Mouse (Mus musculus) heart, postnatal 0 days (tissue): ENCODE data around the gene Igdcc4.

Experiments
- CTCF ChIP-seq: IDR thresholded peaks from 2 replicates; pipeline ENCODE4 v1.5.1; 2016; ENCODE audit warnings: antibody characterized with exemption, control low read depth, low read depth
- EP300 ChIP-seq: IDR thresholded peaks from 2 replicates; pipeline ENCODE4 v1.6.1; 2016; ENCODE audit warnings: antibody characterized with exemption, low read depth

GRCm38 (mm10) chr9:65141976-65142318 is 40.7 kb downstream of the Igdcc4 start:
- no peak for TF ChIP-seq EP300
- TF ChIP-seq CTCF, result no peak
